Mouse (Mus musculus) splenic B cell, adult 2 months (primary cell): ENCODE measurements around the gene Trpm6.

Experiments
- DNase-seq: peaks from one replicate; pipeline ENCODE4 v3.0.0-alpha.2; 2011; ENCODE audit warnings: low read depth, low spot score
- H3K27me3 ChIP-seq: 2 replicates; pipeline ENCODE4 v1.6.1; 2012; ENCODE audit warnings: mild to moderate bottlenecking, low read length, moderate library complexity, mixed read lengths; ENCODE audit not compliant: control insufficient read depth, poor library complexity, insufficient read depth, severe bottlenecking
- H3K36me3 ChIP-seq: 2 replicates; pipeline ENCODE4 v1.6.1; 2012; ENCODE audit warnings: mild to moderate bottlenecking, low read length, moderate library complexity, mixed read lengths; ENCODE audit not compliant: control insufficient read depth, poor library complexity, insufficient read depth, severe bottlenecking

The Trpm6 gene

DNA sequence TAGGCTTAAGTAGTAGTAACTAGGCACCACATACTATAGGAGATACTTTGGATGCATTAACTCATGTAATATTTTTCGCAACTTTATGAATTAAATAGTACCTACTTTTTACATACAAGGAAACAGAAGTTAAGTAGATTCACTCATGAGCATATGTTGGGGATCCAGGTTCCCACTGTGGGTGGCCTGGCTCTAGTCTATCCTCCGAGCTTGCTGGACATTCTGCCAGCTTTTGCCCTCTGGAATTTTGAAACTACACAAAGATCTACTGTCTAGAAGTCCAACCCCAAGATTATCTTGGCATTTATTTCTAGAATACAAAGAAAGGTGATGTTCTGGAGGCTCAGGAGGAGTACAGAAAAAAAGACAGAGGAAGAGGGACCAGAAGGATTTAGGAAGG is 78.8 kb downstream of the Trpm6 start:
- Histone ChIP-seq H3K27me3 (no peaks in the 10 kb centered on the region), H3K36me3 (no peaks in the 10 kb centered on the region)
- no peak for DNase-seq

DNA sequence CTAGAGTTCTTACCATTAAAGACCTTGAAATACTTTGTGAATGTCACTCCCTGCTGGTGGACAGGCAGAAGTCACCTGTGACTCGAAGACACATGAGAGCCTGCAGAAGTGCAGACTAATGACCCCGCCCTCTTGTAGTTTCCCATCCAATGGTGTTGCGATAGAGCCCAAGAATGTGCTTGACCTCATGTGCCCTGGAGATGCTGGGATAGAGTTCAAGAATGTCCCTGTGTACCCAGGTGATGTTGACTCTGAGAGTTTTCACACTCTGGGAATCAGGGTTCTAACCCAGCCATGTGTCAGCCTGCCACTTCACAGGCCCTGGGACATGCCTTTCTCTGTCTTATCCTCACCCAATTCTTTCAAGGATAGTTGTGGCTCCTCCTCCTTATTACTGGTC is 81.4 kb downstream of the Trpm6 start:
- DNase-seq = no peak
- Histone ChIP-seq H3K27me3 (no peaks in the 10 kb centered on the region), H3K36me3 (no peaks in the 10 kb centered on the region)

DNA sequence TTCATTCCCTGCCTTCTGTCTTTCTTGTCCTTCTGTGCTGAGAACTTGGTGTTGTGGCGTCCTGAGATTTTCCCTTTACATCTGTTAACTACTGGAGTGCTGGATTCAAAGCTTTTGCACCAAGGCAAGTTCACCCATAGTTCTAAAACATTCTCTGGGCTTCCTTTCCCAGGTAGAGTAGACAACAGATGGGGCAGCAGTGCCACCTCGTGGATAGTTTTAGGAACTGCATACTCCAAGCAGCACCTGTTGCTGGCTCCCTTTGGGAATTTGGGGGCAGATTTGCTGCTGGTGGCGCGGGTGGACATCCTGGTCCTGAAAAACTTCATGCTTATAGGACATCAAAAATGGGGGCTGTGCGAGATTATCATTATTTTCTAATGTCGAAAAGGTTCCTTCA is 85.2 kb downstream of the Trpm6 start:
- Histone ChIP-seq H3K27me3 (no peaks in the 10 kb centered on the region), H3K36me3 (no peaks in the 10 kb centered on the region)
- DNase-seq = peak; percentile 50

GRCm38 (mm10) chr19:18841789-18842562 is 92.2 kb downstream of the Trpm6 start:
- no peaks in the 10 kb centered on the region for H3K36me3 ChIP-seq

DNA sequence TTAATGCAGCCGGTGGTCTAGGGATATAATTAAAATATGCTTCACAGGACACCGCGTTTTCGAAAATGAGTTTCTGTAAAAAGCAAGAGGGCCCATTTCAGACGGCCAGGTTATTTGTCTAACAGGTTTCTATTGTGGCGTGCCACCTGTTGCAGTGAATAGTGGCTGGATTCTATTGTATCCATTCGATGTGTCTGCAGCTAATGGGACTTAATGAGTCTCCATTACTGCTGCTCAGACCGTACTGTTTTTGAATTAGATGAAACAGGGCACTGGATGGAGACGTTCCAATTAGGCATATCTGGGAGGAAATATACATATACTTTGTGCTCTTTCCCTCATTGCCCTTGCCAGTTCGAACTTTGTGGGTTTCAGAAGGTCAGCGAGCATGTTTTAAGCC is 92.8 kb downstream of the Trpm6 start:
- no peak for DNase-seq
- H3K36me3 ChIP-seq = no peaks in the 10 kb centered on the region
- H3K27me3 ChIP-seq = no peaks in the 10 kb centered on the region

More at GRCm38 (mm10) chr19:18841789-18842562, 92.2 kb downstream of the Trpm6 start:
- DNase-seq = no peak
- no peaks in the 10 kb centered on the region for H3K27me3 ChIP-seq

DNA sequence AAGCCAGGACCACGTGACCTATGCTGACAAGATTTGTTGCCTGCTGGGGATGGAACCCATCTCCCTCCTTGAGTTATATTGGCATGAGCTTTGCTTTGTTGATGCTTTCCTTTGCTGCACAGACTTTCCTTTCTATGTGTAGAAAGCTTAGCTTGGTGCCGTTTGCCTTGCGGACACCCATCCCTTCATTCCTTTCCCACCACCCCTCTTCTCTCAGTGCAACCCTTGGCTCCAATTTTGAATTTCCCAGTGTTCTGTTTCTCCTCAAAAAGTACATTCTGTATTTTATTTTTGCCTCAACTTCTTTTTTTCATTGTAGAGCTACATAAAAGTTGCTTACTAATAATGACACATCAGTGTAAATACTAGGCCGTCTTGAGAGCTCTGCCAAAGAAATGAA is 96.6 kb downstream of the Trpm6 start:
- Histone ChIP-seq H3K27me3 (no peaks in the 10 kb centered on the region), H3K36me3 (no peaks in the 10 kb centered on the region)
- no peak for DNase-seq

GRCm38 (mm10) chr19:18868311-18868710 is 118.5 kb downstream of the Trpm6 start:
- no peak for DNase-seq
- Histone ChIP-seq H3K36me3 (no peaks in the 10 kb centered on the region), H3K27me3 (no peaks in the 10 kb centered on the region)

- no peaks in the 10 kb centered on the region for H3K27me3 ChIP-seq
- H3K36me3 ChIP-seq = no peaks in the 10 kb centered on the region
- no peak for DNase-seq
Observed at GRCm38 (mm10) chr19:18872792-18873569, 123.2 kb downstream of the Trpm6 start.

- Histone ChIP-seq H3K27me3 (no peaks in the 10 kb centered on the region), H3K36me3 (no peaks in the 10 kb centered on the region)
- DNase-seq = no peak
Observed at GRCm38 (mm10) chr19:18873709-18874644, 124.2 kb downstream of the Trpm6 start.

DNA sequence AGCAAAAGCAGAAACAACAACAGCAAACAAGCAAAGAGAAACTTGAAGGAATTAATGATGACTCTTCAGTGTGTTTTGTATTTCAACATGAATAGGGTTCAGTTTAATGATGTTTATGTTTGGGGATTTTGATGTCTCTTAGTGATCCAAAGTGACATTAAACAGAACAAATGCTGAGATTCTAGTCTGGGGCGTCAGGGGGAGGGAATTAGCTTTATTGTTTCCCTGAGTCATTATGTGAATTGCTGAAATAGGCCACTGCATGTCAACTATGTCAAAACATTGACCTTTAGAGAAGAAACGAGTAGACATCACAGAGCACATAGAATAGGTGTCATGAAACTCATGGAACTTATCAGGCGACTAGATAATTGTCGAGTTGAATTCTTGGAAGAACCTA is 129.5 kb downstream of the Trpm6 start:
- Histone ChIP-seq H3K36me3 (no peaks in the 10 kb centered on the region), H3K27me3 (no peaks in the 10 kb centered on the region)
- DNase-seq = no peak

DNA sequence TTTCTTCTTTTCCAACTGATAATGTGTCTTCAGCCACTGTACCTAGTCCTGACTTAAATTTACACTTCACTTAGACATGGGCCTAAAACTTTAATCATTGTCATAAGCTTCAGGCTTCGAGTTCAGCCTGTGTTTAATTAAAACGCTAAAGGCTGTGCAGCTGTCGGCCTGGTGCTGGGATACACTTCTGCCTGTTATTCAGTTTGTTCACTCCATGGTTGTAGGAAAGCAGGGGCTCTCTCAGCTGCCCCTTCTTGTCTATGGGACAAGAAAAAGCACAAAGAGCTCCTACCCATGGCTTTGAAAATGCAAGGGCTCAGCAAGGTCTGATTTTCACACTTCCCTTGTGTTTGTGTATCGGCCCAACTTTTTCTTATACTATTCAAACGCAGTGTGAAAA is 131.4 kb downstream of the Trpm6 start:
- H3K27me3 ChIP-seq = no peaks in the 10 kb centered on the region
- no peak for DNase-seq
- no peaks in the 10 kb centered on the region for H3K36me3 ChIP-seq

DNA sequence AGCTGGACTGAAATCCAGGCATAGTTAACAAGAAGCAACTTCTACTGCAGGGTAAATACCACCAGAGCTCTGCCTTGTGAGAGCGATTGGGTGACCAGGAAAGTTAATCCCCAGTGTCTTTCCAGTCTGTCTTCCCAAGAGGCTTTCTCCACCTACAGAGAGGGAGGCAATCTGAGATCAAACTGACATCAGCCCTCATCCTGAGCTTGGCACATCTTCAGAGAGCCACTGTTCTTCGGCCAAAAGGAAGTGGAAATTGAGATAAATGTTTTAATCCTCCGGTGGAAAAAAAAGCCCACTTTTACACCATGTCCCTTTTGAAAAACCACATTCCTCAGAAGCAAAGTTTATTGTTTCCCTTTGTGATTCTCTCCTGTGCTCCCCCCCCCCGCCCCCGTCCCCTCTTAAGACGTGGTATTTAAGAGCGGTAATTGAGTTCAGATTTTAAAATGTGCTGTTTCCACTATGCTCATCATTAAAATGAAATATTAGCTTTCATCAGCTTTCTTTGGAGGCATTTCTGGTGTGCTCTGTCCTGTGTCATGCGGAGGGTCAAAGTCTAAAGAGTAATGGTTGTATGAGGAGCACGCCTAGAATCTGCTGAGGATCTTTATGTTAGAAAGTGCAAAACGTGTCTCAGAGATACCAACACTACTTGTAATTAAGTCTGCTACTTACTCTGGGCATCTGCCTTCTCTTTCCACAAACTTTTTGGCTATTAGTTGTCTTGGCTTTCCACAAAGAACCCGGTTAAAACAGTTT is 138.0 kb downstream of the Trpm6 start:
- Histone ChIP-seq H3K36me3 (no peaks in the 10 kb centered on the region), H3K27me3 (no peaks in the 10 kb centered on the region)
- no peak for DNase-seq

GRCm38 (mm10) chr19:18888491-18889116 is 138.8 kb downstream of the Trpm6 start:
- DNase-seq = no peak
- no peaks in the 10 kb centered on the region for H3K27me3 ChIP-seq
- H3K36me3 ChIP-seq = no peaks in the 10 kb centered on the region
